Mouse (Mus musculus) embryonic facial prominence, embryonic 10.5 days (tissue): ENCODE results near the gene Sds. TPM values are rescaled to one million over a fixed set of nuclear protein-coding genes. Genes with fewer than 3 reads are reported as not detected.

Experiments used
- DNase-seq: peaks from one replicate; pipeline ENCODE4 v3.0.0-alpha.2; 2017; ENCODE audit warnings: low spot score
- H3K27ac ChIP-seq: fragments of 300-500 bp; sonication (generic); replicated peaks from 2 replicates; pipeline ENCODE4 v1.5.1; 2016; ENCODE audit warnings: mild to moderate bottlenecking
- H3K27me3 ChIP-seq: fragments of 300-500 bp; sonication (generic); replicated peaks from 2 replicates; pipeline ENCODE4 v1.6.1; 2016; ENCODE audit warnings: low read depth, mild to moderate bottlenecking; ENCODE audit not compliant: poor library complexity, severe bottlenecking
- H3K36me3 ChIP-seq: fragments of 300-500 bp; sonication (generic); replicated peaks from 2 replicates; pipeline ENCODE4 v1.6.1; 2016; ENCODE audit warnings: mild to moderate bottlenecking, moderate library complexity
- H3K4me1 ChIP-seq: fragments of 300-500 bp; sonication (generic); 2 replicates; pipeline ENCODE4 v1.6.1; 2016
- H3K4me3 ChIP-seq: fragments of 300-500 bp; sonication (generic); 2 replicates; pipeline ENCODE4 v1.5.1; 2016; ENCODE audit warnings: mild to moderate bottlenecking, moderate library complexity
- H3K9me3 ChIP-seq: fragments of 300-500 bp; sonication (generic); 2 replicates; pipeline ENCODE4 v1.6.1; 2016; ENCODE audit warnings: mild to moderate bottlenecking
- WGBS: fragments of 180-500 bp; shearing (Covaris S2); methylation state at CpG from one replicate; pipeline ENCODE4 v1.1.7; 2016; 5-methylcytosine and 5-hydroxymethylcytosine counted together
- polyA plus RNA-seq: library from polyadenylated mRNA; unstranded; fragments of >200 nt; fragmentation: Nextera tagmentation; extraction: Ambion mirVana; gene quantifications from 2 replicates; pipeline ENCODE4 v1.2.1, GENCODE M21; 2016

Sds gene
- polyA plus RNA-seq, 1 experiment from 2014 or later = not detected

DNA sequence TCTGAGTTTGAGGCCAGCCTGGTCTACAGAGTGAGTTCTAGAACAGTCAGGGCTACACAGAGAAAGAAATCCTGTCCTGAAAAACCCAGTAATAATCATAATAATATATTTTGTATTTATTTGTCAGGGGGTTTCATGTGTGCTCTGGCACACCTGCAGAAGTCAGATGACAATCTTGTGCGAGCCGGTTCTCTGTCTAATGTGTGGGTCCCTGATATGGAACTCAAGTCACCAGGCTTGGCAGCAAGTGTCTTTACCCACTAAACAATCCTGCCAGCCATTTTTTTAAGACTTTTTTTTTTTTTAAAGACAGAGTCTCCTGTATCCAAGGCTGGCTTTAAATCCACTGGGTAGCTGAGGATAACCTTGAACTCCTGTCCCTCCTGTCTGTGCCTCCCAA lies 3.0 kb upstream of the Sds start:
- H3K9me3 ChIP-seq = no peaks in the 10 kb centered on the region
- H3K4me3 ChIP-seq = no peak overlapping the region
- WGBS = 92% methylated on average over 2 of the region's 2 CpGs
- peaks cover 16% of the 10 kb centered on the region for H3K27me3 ChIP-seq
- H3K27ac ChIP-seq = no peak overlapping the region
- peaks cover 8% of the 10 kb centered on the region for H3K4me1 ChIP-seq
- DNase-seq = no peak
- H3K36me3 ChIP-seq = no peaks in the 10 kb centered on the region

DNA sequence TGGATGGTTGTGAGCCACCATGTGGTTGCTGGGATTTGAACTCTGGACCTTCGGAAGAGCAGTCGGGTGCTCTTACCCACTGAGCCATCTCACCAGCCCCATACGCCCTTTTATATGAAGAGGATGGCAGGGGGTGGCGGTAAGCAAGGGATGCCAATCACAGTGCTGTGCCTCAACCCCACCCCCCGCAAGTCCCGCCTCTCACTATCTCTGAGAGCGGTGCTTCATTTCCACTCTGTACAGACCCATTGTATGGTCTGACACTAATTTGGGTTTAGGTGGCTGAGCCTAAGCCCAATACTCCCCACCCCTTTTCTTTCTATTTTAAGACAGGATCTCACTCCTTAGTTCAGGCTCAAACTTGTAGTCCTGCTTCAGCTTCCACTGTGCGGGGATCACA lies 465 bp upstream of the Sds start:
- 52% methylated on average over 8 of the region's 8 CpGs for WGBS
- no peak for DNase-seq
- Histone ChIP-seq H3K27me3 (peaks cover 16% of the 10 kb centered on the region), H3K4me3 (no peak overlapping the region), H3K27ac (no peak overlapping the region), H3K36me3 (no peaks in the 10 kb centered on the region), H3K4me1 (peaks cover 8% of the 10 kb centered on the region), H3K9me3 (no peaks in the 10 kb centered on the region)

DNA sequence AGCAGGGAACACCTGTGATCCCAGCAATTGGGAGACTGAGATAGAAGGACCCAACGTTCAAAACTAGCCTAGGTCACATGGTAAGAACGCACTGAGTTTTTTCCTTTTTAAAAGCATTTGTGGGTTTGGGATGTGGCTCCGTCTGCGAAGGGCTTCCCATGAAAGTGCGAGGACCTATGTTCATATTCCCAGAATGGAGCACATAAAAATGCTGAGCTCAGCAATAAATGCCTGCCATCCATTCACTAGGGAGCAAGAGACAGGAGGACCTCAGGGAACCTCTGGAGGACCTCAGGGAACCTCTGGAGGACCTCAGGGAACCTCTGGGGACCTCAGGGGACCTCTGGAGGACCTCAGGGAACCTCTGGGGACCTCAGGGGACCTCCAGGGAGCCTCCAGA lies 1.7 kb downstream of the Sds start:
- H3K4me3 ChIP-seq = no peak overlapping the region
- H3K27ac ChIP-seq = no peak overlapping the region
- H3K27me3 ChIP-seq = peaks cover 16% of the 10 kb centered on the region
- no peak for DNase-seq
- H3K36me3 ChIP-seq = no peaks in the 10 kb centered on the region
- H3K4me1 ChIP-seq = peaks cover 12% of the 10 kb centered on the region
- no peaks in the 10 kb centered on the region for H3K9me3 ChIP-seq
- 91% methylated on average over 5 of the region's 5 CpGs for WGBS

GRCm38 (mm10) chr5:120479538-120479937 lies 3.2 kb downstream of the Sds start:
- WGBS = 67% methylated on average over 4 of the region's 4 CpGs
- peaks cover 12% of the 10 kb centered on the region for H3K4me1 ChIP-seq
- peaks cover 16% of the 10 kb centered on the region for H3K27me3 ChIP-seq
- no peak overlapping the region for H3K4me3 ChIP-seq
- H3K27ac ChIP-seq = no peak overlapping the region
- no peak for DNase-seq
- peaks cover 13% of the 10 kb centered on the region for H3K36me3 ChIP-seq
- no peaks in the 10 kb centered on the region for H3K9me3 ChIP-seq

DNA sequence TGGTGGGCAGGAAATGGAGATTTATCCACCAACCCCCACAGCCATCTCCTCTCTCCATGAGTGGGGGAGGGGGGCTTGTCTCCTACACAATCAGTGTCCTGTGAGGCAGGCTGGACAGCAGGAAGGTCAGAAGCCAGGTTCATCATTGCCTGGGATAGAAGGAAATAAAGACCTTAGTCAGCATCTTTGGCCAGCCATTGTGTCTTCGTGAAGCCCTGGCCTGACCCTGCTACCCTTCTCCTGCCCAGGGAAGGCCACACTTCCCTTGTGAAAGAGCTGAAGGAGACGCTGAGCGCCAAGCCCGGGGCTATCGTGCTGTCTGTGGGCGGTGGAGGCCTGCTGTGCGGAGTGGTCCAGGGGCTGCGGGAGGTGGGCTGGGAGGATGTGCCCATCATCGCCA lies 4.9 kb downstream of the Sds start:
- WGBS = 62% methylated on average over 9 of the region's 9 CpGs
- peaks cover 30% of the 10 kb centered on the region for H3K36me3 ChIP-seq
- no peaks in the 10 kb centered on the region for H3K9me3 ChIP-seq
- H3K27me3 ChIP-seq = peaks cover 14% of the 10 kb centered on the region
- H3K4me3 ChIP-seq = no peak overlapping the region
- DNase-seq = no peak
- peaks cover 8% of the 10 kb centered on the region for H3K4me1 ChIP-seq
- no peak overlapping the region for H3K27ac ChIP-seq

DNA sequence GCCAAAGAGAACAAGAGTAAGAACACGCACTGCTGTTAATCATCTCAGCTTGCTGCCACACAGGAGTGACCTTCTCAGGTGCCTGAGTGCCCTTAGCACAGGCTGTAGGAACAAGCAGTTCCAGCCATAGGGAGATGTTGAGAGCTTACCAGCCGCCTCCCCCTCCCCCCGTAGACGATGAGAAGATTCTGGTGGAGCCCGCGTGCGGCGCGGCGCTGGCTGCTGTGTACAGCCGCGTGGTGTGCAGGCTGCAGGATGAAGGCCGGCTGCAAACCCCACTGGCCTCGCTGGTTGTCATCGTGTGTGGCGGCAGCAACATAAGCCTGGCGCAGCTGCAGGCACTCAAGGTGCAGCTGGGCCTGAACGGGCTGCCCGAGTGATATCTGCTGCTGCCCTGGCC lies 7.1 kb downstream of the Sds start:
- WGBS = 90% methylated on average over 19 of the region's 19 CpGs
- H3K27ac ChIP-seq = no peak overlapping the region
- no peaks in the 10 kb centered on the region for H3K9me3 ChIP-seq
- DNase-seq = no peak
- peaks cover 4% of the 10 kb centered on the region for H3K4me1 ChIP-seq
- peaks cover 52% of the 10 kb centered on the region for H3K36me3 ChIP-seq
- no peaks in the 10 kb centered on the region for H3K27me3 ChIP-seq
- no peak overlapping the region for H3K4me3 ChIP-seq

DNA sequence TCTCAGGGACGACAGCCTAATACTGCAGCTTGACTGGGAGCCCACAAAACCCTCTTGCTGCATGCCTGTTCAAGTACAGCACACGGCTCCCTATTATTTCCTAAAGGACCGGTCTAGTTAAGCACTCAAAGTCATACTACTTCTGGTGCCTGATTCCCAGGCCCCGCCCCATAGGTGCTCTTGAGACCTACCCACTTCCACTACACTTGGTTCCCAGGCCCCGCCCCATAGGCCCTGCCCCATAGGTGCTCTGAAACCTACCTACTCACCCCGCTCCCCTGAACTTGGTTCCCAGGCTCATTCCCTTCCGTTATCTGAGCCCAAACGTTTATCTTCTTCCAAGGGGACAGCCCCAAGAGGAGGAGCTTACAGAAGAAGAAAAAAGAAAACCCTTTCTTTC lies 11.5 kb downstream of the Sds start:
- Histone ChIP-seq H3K27ac (no peak overlapping the region), H3K27me3 (no peaks in the 10 kb centered on the region), H3K4me1 (peaks cover 3% of the 10 kb centered on the region; the same call in 1 of the 2 replicates), H3K4me3 (no peak overlapping the region), H3K36me3 (peaks cover 81% of the 10 kb centered on the region), H3K9me3 (no peaks in the 10 kb centered on the region)
- WGBS = 85% methylated on average over 8 of the region's 8 CpGs
- no peak for DNase-seq

- WGBS = 91% methylated on average over 8 of the region's 8 CpGs
- peaks cover 83% of the 10 kb centered on the region for H3K36me3 ChIP-seq
- no peak overlapping the region for H3K27ac ChIP-seq
- H3K4me1 ChIP-seq = peaks cover 3% of the 10 kb centered on the region; the same call in 1 of the 2 replicates
- H3K27me3 ChIP-seq = no peaks in the 10 kb centered on the region
- H3K4me3 ChIP-seq = no peak overlapping the region
- no peak for DNase-seq
- H3K9me3 ChIP-seq = no peaks in the 10 kb centered on the region
Observed at GRCm38 (mm10) chr5:120490679-120491192, 14.4 kb downstream of the Sds start.

DNA sequence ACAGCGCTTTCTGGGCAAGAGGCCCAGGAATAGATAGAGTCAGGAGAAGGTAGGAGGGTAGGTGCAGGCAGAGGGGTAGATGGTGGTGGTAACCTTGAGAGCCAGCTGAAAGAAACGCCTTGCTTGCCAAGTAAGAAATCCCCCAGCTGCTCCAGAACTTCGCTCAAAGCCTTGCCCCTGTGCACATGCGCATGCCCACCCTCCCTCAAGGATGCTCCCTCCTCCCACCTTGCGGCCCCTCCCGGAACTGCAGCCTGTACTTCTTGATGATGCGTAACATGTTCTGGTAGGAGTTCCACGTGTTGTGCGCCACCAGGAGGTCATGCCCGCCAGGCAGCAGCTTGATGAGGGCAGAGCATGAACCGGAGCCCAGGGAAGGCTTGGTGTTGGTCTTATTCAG lies 16.1 kb downstream of the Sds start:
- no peaks in the 10 kb centered on the region for H3K27me3 ChIP-seq
- H3K4me1 ChIP-seq = peaks cover 3% of the 10 kb centered on the region; the same call in 1 of the 2 replicates
- H3K36me3 ChIP-seq = peaks cover 82% of the 10 kb centered on the region
- DNase-seq = peak; percentile 72
- no peak overlapping the region for H3K4me3 ChIP-seq
- H3K27ac ChIP-seq = no peak overlapping the region
- 58% methylated on average over 11 of the region's 11 CpGs for WGBS
- no peaks in the 10 kb centered on the region for H3K9me3 ChIP-seq

- Histone ChIP-seq H3K36me3 (peaks cover 82% of the 10 kb centered on the region), H3K4me1 (peaks cover 3% of the 10 kb centered on the region; the same call in 1 of the 2 replicates)
Observed at GRCm38 (mm10) chr5:120493440-120493839, 17.1 kb downstream of the Sds start.

DNA sequence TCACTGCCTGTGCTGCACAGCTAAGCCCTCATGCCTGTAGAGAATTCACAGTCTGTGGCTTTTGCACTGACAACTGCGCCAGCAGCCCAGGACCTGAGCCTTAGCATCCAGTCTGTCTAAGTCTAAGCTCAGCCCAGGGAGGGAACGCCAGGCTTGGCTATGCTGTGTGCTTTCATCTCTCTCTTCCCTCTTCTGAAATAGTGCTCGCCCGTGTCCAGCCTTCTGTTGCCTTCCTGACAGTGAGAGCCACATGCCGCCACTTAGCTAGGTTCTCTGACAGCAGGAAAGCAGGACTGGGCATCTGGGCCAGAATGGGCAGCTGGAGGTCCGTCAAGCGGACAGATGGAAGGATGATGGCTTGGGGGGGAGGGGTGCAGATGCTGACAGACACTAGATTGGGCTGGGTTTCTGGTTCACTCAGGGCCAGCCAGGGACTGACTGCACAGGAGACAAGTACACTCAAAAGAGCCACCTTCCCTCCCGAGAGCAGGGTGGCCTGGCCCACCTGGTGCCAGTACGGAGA lies 17.6 kb downstream of the Sds start:
- no peaks in the 10 kb centered on the region for H3K27me3 ChIP-seq
- H3K36me3 ChIP-seq = peaks cover 82% of the 10 kb centered on the region
- H3K4me1 ChIP-seq = peaks cover 3% of the 10 kb centered on the region; the same call in 1 of the 2 replicates
- H3K27ac ChIP-seq = no peak overlapping the region
- WGBS = 88% methylated on average over 9 of the region's 9 CpGs
- H3K4me3 ChIP-seq = no peak overlapping the region
- H3K9me3 ChIP-seq = no peaks in the 10 kb centered on the region
- no peak for DNase-seq

More at GRCm38 (mm10) chr5:120493440-120493839, 17.1 kb downstream of the Sds start:
- no peak for DNase-seq
- 91% methylated on average over 6 of the region's 6 CpGs for WGBS
- H3K9me3 ChIP-seq = no peaks in the 10 kb centered on the region
- no peak overlapping the region for H3K27ac ChIP-seq
- H3K4me3 ChIP-seq = no peak overlapping the region
- no peaks in the 10 kb centered on the region for H3K27me3 ChIP-seq

- Histone ChIP-seq H3K27ac (no peak overlapping the region), H3K9me3 (no peaks in the 10 kb centered on the region), H3K4me1 (peaks cover 3% of the 10 kb centered on the region; the same call in 1 of the 2 replicates), H3K36me3 (peaks cover 88% of the 10 kb centered on the region), H3K4me3 (no peak overlapping the region), H3K27me3 (no peaks in the 10 kb centered on the region)
- WGBS = 79% methylated on average over 10 of the region's 10 CpGs
- no peak for DNase-seq
Observed at GRCm38 (mm10) chr5:120495064-120495702, 18.9 kb downstream of the Sds start.

- Histone ChIP-seq H3K27ac (no peak overlapping the region), H3K4me3 (no peak overlapping the region), H3K36me3 (peaks cover 83% of the 10 kb centered on the region), H3K9me3 (no peaks in the 10 kb centered on the region), H3K4me1 (peaks cover 2% of the 10 kb centered on the region; the same call in 1 of the 2 replicates), H3K27me3 (no peaks in the 10 kb centered on the region)
- WGBS = 90% methylated on average over 13 of the region's 13 CpGs
- no peak for DNase-seq
Observed at GRCm38 (mm10) chr5:120495703-120496226, 19.4 kb downstream of the Sds start.
